Mouse (Mus musculus): ENCODE results near the gene Spsb1. TPM values are rescaled to one million over a fixed set of nuclear protein-coding genes. Genes with fewer than 3 reads are reported as not detected.

Spsb1 gene
- polyA plus RNA-seq, 1 experiment from 2014 or later: 6.8 TPM

GRCm38 (mm10) chr4:149886298-149887271 is 68.3 kb downstream of the Spsb1 start:
- WGBS: 82% methylated on average over 18 of the region's 18 CpGs
- no peak for ATAC-seq (replicated peaks)
- Histone ChIP-seq H3K27me3 (no peaks in the 10 kb centered on the region), H3K9me3 (no peaks in the 10 kb centered on the region), H3K4me3 (no peak overlapping the region), H3K4me2 (replicated peaks) (no peak overlapping the region), H3K27ac (replicated peaks) (no peak overlapping the region), H3K4me1 (no peaks in the 10 kb centered on the region), H3K9ac (replicated peaks) (no peak overlapping the region), H3K36me3 (no peaks in the 10 kb centered on the region)

DNA sequence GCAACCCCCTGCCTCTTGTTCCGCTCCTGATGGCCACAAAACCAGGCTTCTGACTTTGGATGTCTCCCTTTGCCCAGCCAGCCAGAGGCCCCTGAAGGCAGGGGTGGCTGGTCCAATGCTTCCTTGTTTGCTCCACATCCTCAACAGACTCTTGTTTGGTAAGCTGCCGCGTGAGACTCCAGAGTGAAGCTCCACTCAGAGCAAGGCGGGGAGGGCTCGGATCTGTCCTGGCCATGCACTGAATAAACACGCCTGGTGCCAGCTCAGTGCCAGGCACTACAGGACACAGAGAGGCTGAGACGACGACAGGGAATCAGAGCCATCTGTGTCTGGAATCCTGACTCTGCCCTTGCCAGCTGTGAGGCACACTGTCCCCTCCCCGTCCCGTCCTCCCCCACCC is 70.9 kb downstream of the Spsb1 start:
- Histone ChIP-seq H3K36me3 (no peaks in the 10 kb centered on the region), H3K9ac (replicated peaks) (no peak overlapping the region), H3K27me3 (no peaks in the 10 kb centered on the region), H3K4me1 (no peaks in the 10 kb centered on the region), H3K4me3 (no peak overlapping the region), H3K9me3 (no peaks in the 10 kb centered on the region), H3K27ac (replicated peaks) (no peak overlapping the region), H3K4me2 (replicated peaks) (no peak overlapping the region)
- 81% methylated on average over 10 of the region's 10 CpGs for WGBS
- ATAC-seq (replicated peaks): no peak

DNA sequence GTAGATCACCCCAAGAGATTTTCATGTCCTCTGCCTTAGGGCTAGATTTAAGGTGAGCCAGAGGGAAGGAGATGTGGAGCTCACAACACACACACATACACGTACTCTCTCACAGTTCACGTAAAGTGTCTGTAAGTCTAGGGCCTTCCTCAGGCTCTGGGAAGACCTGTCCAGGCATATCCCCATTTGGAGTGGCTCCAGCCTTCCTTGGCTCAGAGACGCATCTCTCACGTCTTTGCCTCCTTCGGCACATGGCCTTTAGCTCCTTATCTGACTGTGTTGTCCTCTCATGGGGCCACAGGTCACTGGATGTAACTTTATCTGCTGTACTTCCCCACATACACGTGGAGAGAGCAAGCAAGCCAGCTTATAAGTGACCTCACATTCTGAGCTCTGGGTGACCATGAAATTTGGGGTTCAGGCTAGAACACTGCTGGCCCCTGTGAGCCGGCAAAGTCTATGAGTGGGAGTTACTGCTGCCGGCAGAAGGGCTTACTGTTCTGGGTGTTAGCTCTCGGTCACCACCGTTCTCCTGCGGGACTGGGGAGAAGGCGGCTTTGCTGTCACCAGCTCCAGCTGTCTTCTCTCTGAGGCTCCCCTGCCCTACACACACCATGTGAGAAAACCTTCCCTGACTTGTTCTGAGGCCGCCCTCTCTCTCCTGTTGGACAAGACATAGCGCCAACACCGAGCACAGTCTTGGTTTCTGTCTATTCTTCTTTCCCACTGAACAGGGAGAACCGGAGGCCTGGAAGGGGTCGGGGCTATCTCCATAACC is 72.5 kb downstream of the Spsb1 start:
- Histone ChIP-seq H3K4me3 (no peak overlapping the region), H3K9ac (replicated peaks) (no peak overlapping the region), H3K27ac (replicated peaks) (no peak overlapping the region), H3K36me3 (no peaks in the 10 kb centered on the region), H3K4me1 (peaks cover 4% of the 10 kb centered on the region; the same call in 1 of the 2 replicates), H3K27me3 (no peaks in the 10 kb centered on the region), H3K9me3 (no peaks in the 10 kb centered on the region), H3K4me2 (replicated peaks) (no peak overlapping the region)
- no peak for ATAC-seq (replicated peaks)
- WGBS: 88% methylated on average over 17 of the region's 17 CpGs

DNA sequence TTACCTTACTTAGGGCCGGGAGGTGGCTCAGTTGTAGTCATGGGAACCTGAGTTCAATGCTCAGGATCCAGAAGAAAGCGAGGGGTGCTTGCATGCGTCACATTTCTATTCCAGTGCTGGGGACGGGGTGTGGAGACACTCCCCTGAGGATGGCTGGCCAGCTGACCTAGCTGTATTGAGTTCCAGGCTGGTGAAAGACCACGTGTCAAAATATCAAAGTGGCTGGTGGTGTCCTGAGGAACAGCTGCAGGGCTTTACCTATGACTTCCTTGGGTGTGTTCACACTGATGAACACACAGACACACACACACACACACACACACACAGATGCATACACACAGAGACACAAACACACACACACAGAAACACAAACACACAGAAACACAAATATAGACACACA is 73.9 kb downstream of the Spsb1 start:
- ATAC-seq (replicated peaks): no peak
- no peaks in the 10 kb centered on the region for H3K9me3 ChIP-seq
- no peak overlapping the region for H3K4me3 ChIP-seq
- peaks cover 16% of the 10 kb centered on the region for H3K4me1 ChIP-seq
- 79% methylated on average over 5 of the region's 5 CpGs for WGBS
- no peaks in the 10 kb centered on the region for H3K36me3 ChIP-seq
- H3K27me3 ChIP-seq: no peaks in the 10 kb centered on the region
- no peak overlapping the region for H3K9ac ChIP-seq (replicated peaks)
- H3K27ac ChIP-seq (replicated peaks): no peak overlapping the region
- H3K4me2 ChIP-seq (replicated peaks): no peak overlapping the region

DNA sequence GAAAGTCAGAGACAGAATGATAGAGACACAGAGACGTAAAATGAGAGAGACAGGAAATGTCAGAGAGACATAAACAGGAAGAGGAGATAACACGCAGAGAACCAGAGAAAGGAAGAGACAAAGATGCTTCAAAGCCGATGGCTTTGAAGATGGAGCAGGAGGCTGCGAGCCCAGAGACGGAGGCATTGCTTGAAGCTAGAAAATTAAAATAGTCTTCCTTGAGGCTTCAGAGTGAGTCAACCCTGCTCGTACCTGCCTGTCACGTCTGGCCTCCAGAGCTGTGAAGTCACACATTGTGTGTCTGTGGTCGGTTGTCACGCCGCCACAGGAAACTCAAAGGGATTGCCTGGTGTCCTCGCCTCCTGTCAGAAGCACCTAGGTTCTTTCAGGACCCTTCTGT is 74.9 kb downstream of the Spsb1 start:
- H3K27me3 ChIP-seq: no peaks in the 10 kb centered on the region
- no peak overlapping the region for H3K9ac ChIP-seq (replicated peaks)
- no peaks in the 10 kb centered on the region for H3K36me3 ChIP-seq
- no peak overlapping the region for H3K4me3 ChIP-seq
- no peaks in the 10 kb centered on the region for H3K9me3 ChIP-seq
- ATAC-seq (replicated peaks): no peak
- no peak overlapping the region for H3K4me2 ChIP-seq (replicated peaks)
- no peak overlapping the region for H3K27ac ChIP-seq (replicated peaks)
- H3K4me1 ChIP-seq: peaks cover 26% of the 10 kb centered on the region
- 88% methylated on average over 11 of the region's 11 CpGs for WGBS

DNA sequence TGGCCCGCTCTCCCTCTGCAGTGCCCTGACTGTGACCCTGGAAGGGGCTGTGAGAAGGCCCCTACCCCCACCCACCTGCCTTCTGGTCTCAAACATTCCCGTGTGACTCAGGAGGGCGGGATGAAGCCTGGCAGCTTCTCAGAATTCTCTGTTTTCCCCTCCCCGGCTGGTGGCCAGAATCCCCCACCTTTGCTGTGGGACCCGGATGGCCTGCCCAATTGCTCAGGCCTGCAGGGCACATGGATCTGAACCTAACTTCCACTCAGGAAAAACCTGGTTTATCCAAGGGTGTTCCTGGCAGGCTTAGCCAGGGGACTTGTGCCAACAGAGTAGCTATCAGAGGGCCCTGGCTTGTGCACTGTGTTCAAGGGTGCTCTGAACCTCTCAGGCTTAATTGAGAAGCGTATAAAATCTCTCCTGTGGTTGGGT is 76.8 kb downstream of the Spsb1 start:
- whole genome bisulfite sequencing: 54% methylated on average over 6 of the region's 6 CpGs

GRCm38 (mm10) chr4:149877202-149877601 is 77.6 kb downstream of the Spsb1 start:
- Histone ChIP-seq H3K36me3 (no peaks in the 10 kb centered on the region), H3K9me3 (no peaks in the 10 kb centered on the region), H3K4me2 (replicated peaks) (no peak overlapping the region), H3K27me3 (no peaks in the 10 kb centered on the region), H3K27ac (replicated peaks) (no peak overlapping the region), H3K9ac (replicated peaks) (no peak overlapping the region), H3K4me1 (peaks cover 35% of the 10 kb centered on the region), H3K4me3 (no peak overlapping the region)
- WGBS: 68% methylated on average over 3 of the region's 3 CpGs
- no peak for ATAC-seq (replicated peaks)

More for the DNA sequence above, 76.8 kb downstream of the Spsb1 start:
- no peak overlapping the region for H3K4me3 ChIP-seq
- peaks cover 35% of the 10 kb centered on the region for H3K4me1 ChIP-seq
- no peaks in the 10 kb centered on the region for H3K27me3 ChIP-seq
- no peak overlapping the region for H3K27ac ChIP-seq (replicated peaks)
- H3K9me3 ChIP-seq: no peaks in the 10 kb centered on the region
- no peak for ATAC-seq (replicated peaks)
- H3K36me3 ChIP-seq: no peaks in the 10 kb centered on the region
- no peak overlapping the region for H3K4me2 ChIP-seq (replicated peaks)
- H3K9ac ChIP-seq (replicated peaks): no peak overlapping the region

GRCm38 (mm10) chr4:149876761-149877160 is 78.1 kb downstream of the Spsb1 start:
- WGBS: 72% methylated on average over 6 of the region's 6 CpGs

DNA sequence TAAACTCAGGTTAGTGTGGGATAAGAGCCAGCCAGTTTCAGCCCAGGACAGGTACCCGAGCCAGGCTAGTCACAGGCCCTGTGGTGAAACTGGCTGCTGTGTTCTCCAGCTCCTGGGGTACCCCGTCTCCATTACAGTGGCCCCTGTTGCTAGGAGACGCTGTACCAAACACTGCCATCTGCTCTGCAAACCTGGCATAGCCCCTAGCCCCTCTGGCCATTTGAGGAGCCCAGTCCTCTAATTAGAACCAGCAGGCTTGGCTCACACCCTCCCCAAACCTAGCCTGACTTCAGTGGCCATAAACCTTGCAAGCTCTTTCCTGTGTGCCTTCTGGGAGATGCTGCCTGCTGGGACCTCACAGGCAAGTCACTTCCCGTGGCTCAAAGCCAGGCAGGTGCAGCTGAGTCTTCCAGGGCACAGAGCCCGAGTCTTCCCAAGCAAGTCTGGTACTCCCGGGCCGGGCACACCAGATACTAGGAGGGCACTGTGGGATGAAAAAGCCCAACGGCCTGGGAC is 78.8 kb downstream of the Spsb1 start:
- ATAC-seq (replicated peaks): peak; percentile 78
- H3K36me3 ChIP-seq: no peaks in the 10 kb centered on the region
- H3K27me3 ChIP-seq: no peaks in the 10 kb centered on the region
- H3K4me2 ChIP-seq (replicated peaks): no peak overlapping the region
- peak overlapping the region; percentile 26; the same call in 1 of the 2 replicates for H3K9ac ChIP-seq (replicated peaks)
- peak overlapping the region; percentile 70 for H3K27ac ChIP-seq (replicated peaks)
- WGBS: 41% methylated on average over 8 of the region's 8 CpGs
- H3K4me3 ChIP-seq: no peak overlapping the region
- H3K4me1 ChIP-seq: peaks cover 35% of the 10 kb centered on the region
- no peaks in the 10 kb centered on the region for H3K9me3 ChIP-seq

More at GRCm38 (mm10) chr4:149876761-149877160, 78.1 kb downstream of the Spsb1 start:
- Histone ChIP-seq H3K4me3 (no peak overlapping the region), H3K36me3 (no peaks in the 10 kb centered on the region), H3K9me3 (no peaks in the 10 kb centered on the region), H3K27me3 (no peaks in the 10 kb centered on the region), H3K27ac (replicated peaks) (0 out of 2 replicates have a peak overlapping the region, but pooled peaks have one; percentile 70), H3K4me2 (replicated peaks) (no peak overlapping the region), H3K9ac (replicated peaks) (no peak overlapping the region), H3K4me1 (peaks cover 35% of the 10 kb centered on the region)
- ATAC-seq (replicated peaks): no peak

DNA sequence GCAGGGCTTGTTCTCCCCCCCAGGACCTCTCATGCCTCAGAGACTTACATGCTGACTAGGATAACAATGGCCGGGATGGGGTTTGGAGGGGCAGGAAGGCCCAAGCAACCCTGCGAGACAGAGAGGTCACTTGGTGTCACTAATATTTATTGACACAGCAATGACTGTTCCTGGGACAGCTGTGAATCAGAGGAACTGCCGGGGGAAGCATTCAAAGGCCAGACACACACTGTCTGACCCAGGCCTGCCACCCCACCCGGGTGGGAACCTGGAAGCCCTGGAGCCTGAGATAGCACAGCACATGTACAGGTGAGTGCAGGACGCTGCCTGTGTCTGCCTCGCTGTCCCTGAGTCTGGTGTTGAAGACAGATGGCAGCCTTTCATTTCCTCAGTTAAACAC is 79.5 kb downstream of the Spsb1 start:
- Histone ChIP-seq H3K4me2 (replicated peaks) (no peak overlapping the region), H3K36me3 (no peaks in the 10 kb centered on the region), H3K9me3 (no peaks in the 10 kb centered on the region), H3K27ac (replicated peaks) (peak overlapping the region; percentile 70), H3K4me3 (no peak overlapping the region), H3K4me1 (peaks cover 35% of the 10 kb centered on the region), H3K9ac (replicated peaks) (no peak overlapping the region), H3K27me3 (no peaks in the 10 kb centered on the region)
- no peak for ATAC-seq (replicated peaks)
- 41% methylated on average over 6 of the region's 6 CpGs for WGBS

- no peak overlapping the region for H3K4me3 ChIP-seq
- no peak overlapping the region for H3K4me2 ChIP-seq (replicated peaks)
- peaks cover 31% of the 10 kb centered on the region for H3K4me1 ChIP-seq
- 79% methylated on average over 6 of the region's 6 CpGs for WGBS
- no peaks in the 10 kb centered on the region for H3K27me3 ChIP-seq
- H3K9me3 ChIP-seq: no peaks in the 10 kb centered on the region
- H3K36me3 ChIP-seq: no peaks in the 10 kb centered on the region
- no peak overlapping the region for H3K9ac ChIP-seq (replicated peaks)
- ATAC-seq (replicated peaks): no peak
- no peak overlapping the region for H3K27ac ChIP-seq (replicated peaks)
These were observed 82.6 kb downstream of the Spsb1 start for GRCm38 (mm10) chr4:149872236-149872635.

- WGBS: 88% methylated on average over 7 of the region's 7 CpGs
- ATAC-seq (replicated peaks): no peak
- H3K4me2 ChIP-seq (replicated peaks): no peak overlapping the region
These were observed 83.3 kb downstream of the Spsb1 start for GRCm38 (mm10) chr4:149871582-149871981.

More at GRCm38 (mm10) chr4:149871582-149871981, 83.3 kb downstream of the Spsb1 start:
- H3K9me3 ChIP-seq: no peaks in the 10 kb centered on the region
- H3K9ac ChIP-seq (replicated peaks): no peak overlapping the region
- H3K27ac ChIP-seq (replicated peaks): no peak overlapping the region
- no peak overlapping the region for H3K4me3 ChIP-seq
- H3K27me3 ChIP-seq: no peaks in the 10 kb centered on the region
- H3K36me3 ChIP-seq: no peaks in the 10 kb centered on the region
- H3K4me1 ChIP-seq: peaks cover 25% of the 10 kb centered on the region

Measured in forebrain, embryonic 15.5 days (tissue).